In genomic region chr8:13287304-13287691, GRCm38 (mm10) we compare ENCODE assay signal across 8 mouse cellular contexts. TPM values are rescaled to one million over a fixed set of nuclear protein-coding genes. Genes with fewer than 3 reads are reported as not detected.
DNase-seq lines count a peak whose midpoint lies in the region; ATAC-seq and TF ChIP-seq lines count a peak whose summit lies in the region.

No protein-coding gene starts in this region.

- TF ChIP-seq EP300 in MEL (IDR thresholded peaks at IDR 0.05; ENCODE audit: low read depth in 1 of 2, low read length in 2 of 2), result no peak

- H3K4me2 ChIP-seq in forebrain, embryonic 14.5 days (ENCODE audit: low read length), result peak overlapping the region; percentile 91
- H3K4me2 ChIP-seq in lung, embryonic 14.5 days, result peak overlapping the region; percentile 93
- H3K4me2 ChIP-seq in neural tube, embryonic 15.5 days, result peak overlapping the region; percentile 91

- H3K4me1 ChIP-seq in MEL (ENCODE audit: control insufficient read depth in 1 of 2, insufficient read depth in 2 of 2, low read length in 2 of 2), result peaks cover 2 to 11% of the 10 kb centered on the region in 2 experiments; a peak in 2 of 4 replicates
- H3K4me1 ChIP-seq in forebrain, embryonic 14.5 days (ENCODE audit: control insufficient read depth, insufficient read depth, low read length), result peaks cover 13% of the 10 kb centered on the region
- H3K4me1 ChIP-seq in lung, embryonic 14.5 days (ENCODE audit: insufficient read depth), result 0 out of 2 replicates have a peak, but pooled peaks cover 4% of the 10 kb centered on the region
- peaks cover 30% of the 10 kb centered on the region for H3K4me1 ChIP-seq in neural tube, embryonic 15.5 days

- peak overlapping the region; percentile 88 for H3K27ac ChIP-seq in MEL (ENCODE audit: control insufficient read depth, low read depth, low read length)
- peak overlapping the region; percentile 80 for H3K27ac ChIP-seq in forebrain, embryonic 14.5 days (ENCODE audit: low read depth, low read length)
- H3K27ac ChIP-seq in lung, embryonic 14.5 days (ENCODE audit: low read depth), result peak overlapping the region; percentile 93
- H3K27ac ChIP-seq in neural tube, embryonic 15.5 days (replicated peaks), result peak overlapping the region; percentile 92

- H3K27me3 ChIP-seq in MEL (ENCODE audit: control insufficient read depth in 1 of 2, insufficient read depth in 2 of 2, low read length in 2 of 2), result no peaks in the 10 kb centered on the region
- H3K27me3 ChIP-seq in forebrain, embryonic 14.5 days (replicated peaks; ENCODE audit: control insufficient read depth, insufficient read depth, low read length), result no peaks in the 10 kb centered on the region
- H3K27me3 ChIP-seq in lung, embryonic 14.5 days (ENCODE audit: insufficient read depth, low read length), result no peaks in the 10 kb centered on the region
- H3K27me3 ChIP-seq in neural tube, embryonic 15.5 days (replicated peaks), result no peaks in the 10 kb centered on the region

- under 1% methylated on average over 34 of the region's 34 CpGs for WGBS in forebrain, embryonic 14.5 days
- under 1% methylated on average over 34 of the region's 34 CpGs for WGBS in lung, embryonic 14.5 days
- WGBS in neural tube, embryonic 15.5 days, result under 1% methylated on average over 33 of the region's 34 CpGs

- ATAC-seq in forebrain, embryonic 14.5 days, result peak; percentile 67; the same call in 1 of the 2 replicates
- ATAC-seq in lung, embryonic 14.5 days (ENCODE audit: insufficient read depth), result peak; percentile 82
- ATAC-seq in neural tube, embryonic 15.5 days (ENCODE audit: low FRiP score), result peak; percentile 76

- no peak for TF ChIP-seq CTCF in MEL (IDR thresholded peaks at IDR 0.05 in 2 of 3, conservative IDR thresholded peaks at IDR 0.05 in 1 of 3; ENCODE audit: control insufficient read depth in 1 of 3, insufficient read depth in 1 of 3, low read depth in 2 of 3, low read length in 3 of 3, poor library complexity in 1 of 3, severe bottlenecking in 1 of 3)
- no peak for TF ChIP-seq CTCF in lung, embryonic 14.5 days (IDR thresholded peaks at IDR 0.05; ENCODE audit: low read depth)

- H3K9ac ChIP-seq in MEL (ENCODE audit: control insufficient read depth, low read depth, low read length, poor library complexity, severe bottlenecking), result peak overlapping the region; percentile 90
- peak overlapping the region; percentile 80 for H3K9ac ChIP-seq in forebrain, embryonic 14.5 days (ENCODE audit: low read length)
- peak overlapping the region; percentile 69 for H3K9ac ChIP-seq in lung, embryonic 14.5 days
- H3K9ac ChIP-seq in neural tube, embryonic 15.5 days (replicated peaks), result peak overlapping the region; percentile 77

- TF ChIP-seq RAD21 in MEL (IDR thresholded peaks at IDR 0.05; ENCODE audit: low read depth, low read length), result no peak

- no peaks in the 10 kb centered on the region for H3K9me3 ChIP-seq in MEL (replicated peaks; ENCODE audit: insufficient read depth, low read length)
- H3K9me3 ChIP-seq in forebrain, embryonic 14.5 days (replicated peaks; ENCODE audit: control insufficient read depth, low read length), result no peaks in the 10 kb centered on the region
- H3K9me3 ChIP-seq in lung, embryonic 14.5 days (ENCODE audit: low read depth, low read length), result no peaks in the 10 kb centered on the region
- no peaks in the 10 kb centered on the region for H3K9me3 ChIP-seq in neural tube, embryonic 15.5 days (replicated peaks)

- intact Hi-C loops in heart, postnatal 10 days (cut with DNase I), result no loop called here

- TF ChIP-seq POLR2A in MEL (IDR thresholded peaks at IDR 0.05; ENCODE audit: control insufficient read depth in 1 of 2, insufficient read depth in 1 of 2, low read depth in 1 of 2, low read length in 2 of 2, poor library complexity in 1 of 2), result no peak

- peaks cover 0 to 10% of the 10 kb centered on the region in 2 experiments; a peak in 2 of 4 replicates for H3K36me3 ChIP-seq in MEL (ENCODE audit: control insufficient read depth in 1 of 2, insufficient read depth in 2 of 2, low read length in 2 of 2)
- peaks cover 10% of the 10 kb centered on the region; the same call in 1 of the 2 replicates for H3K36me3 ChIP-seq in forebrain, embryonic 14.5 days (ENCODE audit: control insufficient read depth, insufficient read depth, low read length)
- H3K36me3 ChIP-seq in lung, embryonic 14.5 days (ENCODE audit: insufficient read depth), result 0 out of 2 replicates have a peak, but pooled peaks cover 5% of the 10 kb centered on the region
- H3K36me3 ChIP-seq in neural tube, embryonic 15.5 days, result peaks cover 8% of the 10 kb centered on the region; the same call in 1 of the 2 replicates

- peak; percentile 92 for DNase-seq in MEL (ENCODE audit: low read depth, low spot score)
- DNase-seq in cerebellum, adult 11-12 months, result peak; percentile 94
- DNase-seq in forebrain, embryonic 14.5 days (ENCODE audit: low spot score), result peak; percentile 68
- peak; percentile 90 to 93 for DNase-seq in heart, postnatal 10 days
- peak; percentile 91 to 94 for DNase-seq in kidney, postnatal 4 days
- DNase-seq in lung, embryonic 14.5 days, result peak; percentile 90
- DNase-seq in testis, postnatal 14 days (ENCODE audit: low spot score), result peak; percentile 87

- H3K79me2 ChIP-seq in MEL (ENCODE audit: control insufficient read depth, insufficient read depth, low read length, poor library complexity), result peaks cover 16% of the 10 kb centered on the region

- peak overlapping the region; percentile 62 to 83 for H3K4me3 ChIP-seq in MEL (ENCODE audit: control insufficient read depth in 1 of 2, insufficient read depth in 1 of 2, low read depth in 2 of 2, low read length in 2 of 2)
- H3K4me3 ChIP-seq in forebrain, embryonic 14.5 days (ENCODE audit: low read depth, low read length), result peak overlapping the region; percentile 88
- H3K4me3 ChIP-seq in lung, embryonic 14.5 days (ENCODE audit: low read depth, low read length), result peak overlapping the region; percentile 80
- H3K4me3 ChIP-seq in neural tube, embryonic 15.5 days (replicated peaks), result peak overlapping the region; percentile 96

TF ChIP-seq in MEL, 35 proteins besides CTCF, POLR2A, EP300 and RAD21:
- TF ChIP-seq MEF2A (IDR thresholded peaks at IDR 0.05; ENCODE audit: extremely low read depth, insufficient replicate concordance, low read depth, low read length, poor library complexity, severe bottlenecking) (no peak), ZNF384 (IDR thresholded peaks at IDR 0.05; ENCODE audit: low read depth, low read length) (no peak), MXI1 (IDR thresholded peaks at IDR 0.05; ENCODE audit: low read depth, low read length) (no peak), POLR2AphosphoS5 (IDR thresholded peaks at IDR 0.05; ENCODE audit: borderline replicate concordance, low read depth, low read length) (no peak), UBTF (IDR thresholded peaks at IDR 0.05; ENCODE audit: borderline replicate concordance, insufficient read depth, low read depth, low read length) (0 out of 2 replicates have a peak, but pooled peaks have one; percentile 77)
TF ChIP-seq in MEL: peak in this region for 1.

RNA-seq across cellular contexts. Expression of gene Dcun1d2, which starts 0.6 kb away (rescaled TPM):
- 15.3 and 19.9 TPM in 2 replicates for total RNA-seq in MEL (2012; rRNA removed)
- 10 to 100 TPM in 1 of 2 experiments, not detected in 1; 19.1 TPM for polyA plus RNA-seq in MEL (2012; ENCODE audit: insufficient read depth in 1 of 2, insufficient read length in 2 of 2, low read depth in 1 of 2, low replicate concordance in 2 of 2, missing spikeins in 1 of 2)
- polyA plus RNA-seq in forebrain, embryonic 14.5 days (2014; fragmentation: Nextera tagmentation; extraction: Ambion mirVana), result 33.4 and 38.5 TPM in 2 replicates
- 10 to 100 TPM; 33.8 to 41.8 TPM for total RNA-seq in heart, postnatal 10 days (2021)
- 26.2 TPM in 2 replicates for polyA plus RNA-seq in lung, embryonic 14.5 days (2014; fragmentation: Nextera tagmentation; extraction: Ambion mirVana)
- polyA plus RNA-seq in neural tube, embryonic 15.5 days (2015; fragmentation: Nextera tagmentation; extraction: Ambion mirVana), result 32.9 and 36.5 TPM in 2 replicates

RNA-seq across cellular contexts. Expression of gene Tmco3, which starts 0.7 kb away (rescaled TPM):
- 9.3 and 11.8 TPM in 2 replicates for total RNA-seq in MEL (2012; rRNA removed)
- polyA plus RNA-seq in MEL (2012; ENCODE audit: insufficient read depth in 1 of 2, insufficient read length in 2 of 2, low read depth in 1 of 2, low replicate concordance in 2 of 2, missing spikeins in 1 of 2), result 10 to 100 TPM in 1 of 2 experiments, not detected in 1; 20.3 TPM
- polyA plus RNA-seq in forebrain, embryonic 14.5 days (2014; fragmentation: Nextera tagmentation; extraction: Ambion mirVana), result 30.7 and 46.9 TPM in 2 replicates
- 10 to 100 TPM; 24.5 to 27.3 TPM for total RNA-seq in heart, postnatal 10 days (2021)
- 36.8 and 44.0 TPM in 2 replicates for polyA plus RNA-seq in lung, embryonic 14.5 days (2014; fragmentation: Nextera tagmentation; extraction: Ambion mirVana)
- polyA plus RNA-seq in neural tube, embryonic 15.5 days (2015; fragmentation: Nextera tagmentation; extraction: Ambion mirVana), result 50.9 and 54.7 TPM in 2 replicates

RNA-seq across cellular contexts. Expression of gene Adprhl1, which starts 33.3 kb away (rescaled TPM):
- not detected in 2 replicates for total RNA-seq in MEL (2012; rRNA removed)
- not detected for polyA plus RNA-seq in MEL (2012; ENCODE audit: insufficient read depth in 1 of 2, insufficient read length in 2 of 2, low read depth in 1 of 2, low replicate concordance in 2 of 2, missing spikeins in 1 of 2)
- not detected in 2 replicates for polyA plus RNA-seq in forebrain, embryonic 14.5 days (2014; fragmentation: Nextera tagmentation; extraction: Ambion mirVana)
- 100 to 1,000 TPM; 418 to 470 TPM for total RNA-seq in heart, postnatal 10 days (2021)
- polyA plus RNA-seq in lung, embryonic 14.5 days (2014; fragmentation: Nextera tagmentation; extraction: Ambion mirVana), result 1.6 TPM in 1 of 2 replicates, not detected in the other
- 1.1 and 1.8 TPM in 2 replicates for polyA plus RNA-seq in neural tube, embryonic 15.5 days (2015; fragmentation: Nextera tagmentation; extraction: Ambion mirVana)

RNA-seq across cellular contexts. Expression of gene Tfdp1, which starts 51.3 kb away (rescaled TPM):
- total RNA-seq in MEL (2012; rRNA removed), result 214 and 256 TPM in 2 replicates
- polyA plus RNA-seq in MEL (2012; ENCODE audit: insufficient read depth in 1 of 2, insufficient read length in 2 of 2, low read depth in 1 of 2, low replicate concordance in 2 of 2, missing spikeins in 1 of 2), result 100 to 1,000 TPM; 143 to 331 TPM
- polyA plus RNA-seq in forebrain, embryonic 14.5 days (2014; fragmentation: Nextera tagmentation; extraction: Ambion mirVana), result 145 and 146 TPM in 2 replicates
- 10 to 100 TPM; 54.7 to 57.2 TPM for total RNA-seq in heart, postnatal 10 days (2021)
- 216 and 219 TPM in 2 replicates for polyA plus RNA-seq in lung, embryonic 14.5 days (2014; fragmentation: Nextera tagmentation; extraction: Ambion mirVana)
- 88.2 and 113 TPM in 2 replicates for polyA plus RNA-seq in neural tube, embryonic 15.5 days (2015; fragmentation: Nextera tagmentation; extraction: Ambion mirVana)

Comparison
In these comparisons a context has a peak if more than half of its experiments do, and no peak if none do; other contexts are left out.
1. Peak in every context shown above with its lines: DNase-seq, ATAC-seq, H3K4me3 ChIP-seq and H3K27ac ChIP-seq.